Mouse (Mus musculus) Patski (cell line): ENCODE data around the gene Wdr54. TPM values are rescaled to one million over a fixed set of nuclear protein-coding genes. Genes with fewer than 3 reads are reported as not detected.

ENCODE experiments used
- ATAC-seq: fragments of 100-300 bp; one replicate; pipeline ENCODE4 v1.8.0; 2021
- CTCF ChIA-PET: fragments of 350-600 bp; sonication (Branson Sonifier 250); formaldehyde crosslinking; loops from one replicate; lab custom pipeline; 2022; ENCODE audit warnings: inconsistent platforms; lab: Charles Lee
- POLR2A ChIA-PET: fragments of 350-600 bp; sonication (Branson Sonifier 250); formaldehyde crosslinking; loops from one replicate; lab custom pipeline; 2022; ENCODE audit warnings: antibody characterized with exemption, inconsistent platforms; lab: Charles Lee
- DNase-seq: peaks from one replicate; pipeline ENCODE4 v3.0.0-alpha.2; 2011; ENCODE audit warnings: low read depth, low spot score
- H3K27me3 ChIP-seq: fragments of 371-371 bp; one replicate; pipeline ENCODE4 v1.5.1; 2021
- CTCF ChIP-seq: fragments of 100-300 bp; IDR thresholded peaks from one replicate; pipeline ENCODE4 v1.5.1; 2021
- in situ Hi-C: fragments of 300-500 bp; cut with MboI; formaldehyde crosslinking; loops from 3 replicates; pipeline ENCODE4 v1.11.1; 2018; ENCODE audit warnings: low pct_unique_long_range_greater_than_20kb, mixed read lengths
- polyA plus RNA-seq: library from polyadenylated mRNA; unstranded; gene quantifications from one replicate; pipeline ENCODE4 v1.2.3, GENCODE M21; 2021

The Wdr54 gene
- polyA plus RNA-seq: 18.9 TPM

DNA sequence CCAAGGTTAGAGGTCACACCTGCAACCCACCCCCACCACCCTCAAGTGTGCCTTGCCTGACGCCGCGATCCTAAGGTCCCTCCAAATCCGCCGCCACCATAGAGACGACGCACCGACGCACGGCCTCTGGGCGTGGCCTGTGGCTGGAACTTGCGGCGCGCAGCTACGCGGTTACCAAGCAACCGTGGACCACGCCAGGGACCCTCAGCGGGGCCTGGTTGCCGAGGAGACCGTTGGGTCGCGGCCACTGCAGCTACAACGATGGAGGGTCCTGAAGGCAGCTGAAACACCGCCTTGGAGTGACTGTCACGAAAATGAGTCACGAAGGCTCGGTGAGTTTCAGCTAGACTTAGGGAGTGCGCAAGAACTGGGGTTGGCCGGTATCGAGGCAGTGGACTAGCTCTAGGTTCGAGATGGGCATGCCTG, at the start of gene Wdr54, which contains the start of gene 1700003E16Rik:
TSS of gene Wdr54 (minus strand) at position 139 of the 426 bp plus-strand sequence.
TSS of gene 1700003E16Rik (plus strand) at position 146 of the 426 bp plus-strand sequence.
- H3K27me3 ChIP-seq: no peaks in the 10 kb centered on the region
- CTCF ChIA-PET: interaction anchor here (1.3 to 1.9 kb wide), 4 partner anchors 11 to 50 kb away, joined by 3 to 4 read pairs (median 3); no protein-coding TSS in a partner anchor
- no peak for TF ChIP-seq CTCF
- POLR2A ChIA-PET: interaction anchor here (0.7 to 1.6 kb wide), 7 partner anchors 9 to 61 kb away, joined by 3 to 7 read pairs (median 3); partner anchors contain the start of gene Wbp1
- DNase-seq: no peak
- peak; percentile 63 for ATAC-seq
- in situ Hi-C loops: loop anchor here (5.0 kb wide), 3 partner anchors 39 to 244 kb away; partner anchors contain the start of gene Mogs

GRCm38 (mm10) chr6:83205851-83206250, 49.7 kb upstream of the Wdr54 start:
- DNase-seq: no peak
- H3K27me3 ChIP-seq: peaks cover 10% of the 10 kb centered on the region
- CTCF ChIA-PET: interaction anchor here (1.3 kb wide), 1 partner anchor 9 kb away, joined by 7 read pairs; no protein-coding TSS in a partner anchor
- in situ Hi-C loops: no loop called here
- POLR2A ChIA-PET: no interaction called here
- no peak for TF ChIP-seq CTCF
- ATAC-seq: no peak

- no peak for TF ChIP-seq CTCF
- DNase-seq (no peak), ATAC-seq (no peak)
- ChIA-PET POLR2A (interaction anchor here (0.6 kb wide), 1 partner anchor 56 kb away, joined by 3 read pairs; no protein-coding TSS in a partner anchor), CTCF (interaction anchor here (1.8 to 2.6 kb wide), 2 partner anchors 10 to 12 kb away, joined by 4 to 11 read pairs; no protein-coding TSS in a partner anchor)
- in situ Hi-C loops: no loop called here
- H3K27me3 ChIP-seq: peaks cover 7% of the 10 kb centered on the region
Measured at GRCm38 (mm10) chr6:83203320-83203719, 47.1 kb upstream of the Wdr54 start.

DNA sequence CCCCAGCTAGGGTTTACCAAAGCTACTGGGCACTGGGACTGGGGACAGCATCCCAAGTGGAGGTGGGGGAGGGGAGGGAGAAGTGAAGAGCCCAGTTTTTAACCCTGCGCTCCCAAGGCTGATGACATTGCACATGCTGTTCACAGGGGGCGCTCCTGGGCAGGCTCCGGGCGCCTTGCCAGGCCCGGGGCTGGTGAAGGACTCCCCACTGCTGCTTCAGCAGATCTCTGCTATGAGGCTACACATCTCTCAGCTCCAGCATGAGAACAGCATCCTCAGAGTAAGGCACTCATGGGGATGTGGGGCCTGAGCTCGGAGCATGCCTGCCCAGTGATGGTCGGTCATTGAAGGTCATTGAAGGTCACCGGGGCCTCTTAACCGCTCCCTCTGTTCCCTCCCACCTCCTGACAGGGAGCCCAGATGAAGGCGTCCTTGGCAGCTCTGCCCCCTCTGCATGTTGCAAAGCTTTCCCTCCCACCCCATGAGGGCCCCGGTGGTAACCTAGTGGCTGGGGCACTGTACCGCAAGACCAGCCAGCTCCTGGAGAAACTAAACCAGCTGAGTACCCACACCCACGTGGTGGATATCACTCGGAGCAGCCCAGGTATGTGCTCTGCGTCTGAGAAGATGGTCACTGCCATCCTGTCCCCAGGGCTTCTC, 41.3 kb upstream of the Wdr54 start:
- H3K27me3 ChIP-seq: no peaks in the 10 kb centered on the region
- POLR2A ChIA-PET: no interaction called here
- ATAC-seq: no peak
- no peak for TF ChIP-seq CTCF
- no peak for DNase-seq
- in situ Hi-C loops: no loop called here
- CTCF ChIA-PET: interaction anchor here (0.8 to 1.5 kb wide), 3 partner anchors 10 to 18 kb away, joined by 3 to 6 read pairs (median 4); no protein-coding TSS in a partner anchor

GRCm38 (mm10) chr6:83193571-83193970, 37.4 kb upstream of the Wdr54 start:
- ChIA-PET CTCF (interaction anchor here (1.0 to 1.6 kb wide), 2 partner anchors 9 to 10 kb away, joined by 4 read pairs; no protein-coding TSS in a partner anchor), POLR2A (interaction anchor here (0.6 kb wide), 1 partner anchor 11 kb away, joined by 3 read pairs; no protein-coding TSS in a partner anchor)
- in situ Hi-C loops: no loop called here
- DNase-seq (no peak), ATAC-seq (no peak)
- no peak for TF ChIP-seq CTCF
- H3K27me3 ChIP-seq: no peaks in the 10 kb centered on the region

DNA sequence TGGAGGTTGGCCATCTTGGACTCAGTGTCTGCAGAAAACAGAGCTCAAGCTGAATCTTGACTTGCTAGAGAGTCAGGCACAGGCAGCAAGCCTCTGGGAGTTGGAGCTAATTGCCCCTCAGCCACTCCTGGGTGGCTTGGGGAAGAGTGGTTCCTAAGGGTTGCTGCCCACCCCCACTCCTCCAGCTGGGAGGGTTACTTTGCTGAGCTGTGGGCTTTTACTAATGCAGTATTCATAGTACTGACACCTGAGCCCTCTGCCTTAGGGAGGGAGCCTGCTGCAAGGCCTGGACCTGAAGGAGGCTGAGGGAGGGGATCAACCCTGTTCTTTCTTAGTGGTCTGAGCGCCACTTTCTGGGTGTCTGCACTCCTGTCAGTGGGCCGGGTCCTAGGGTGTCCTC, 30.7 kb upstream of the Wdr54 start:
- CTCF ChIA-PET: interaction anchor here (1.2 to 1.7 kb wide), 2 partner anchors 10 to 17 kb away, joined by 3 read pairs; no protein-coding TSS in a partner anchor
- ATAC-seq: no peak
- no peak for TF ChIP-seq CTCF
- no peak for DNase-seq
- POLR2A ChIA-PET: no interaction called here
- in situ Hi-C loops: no loop called here
- no peaks in the 10 kb centered on the region for H3K27me3 ChIP-seq

DNA sequence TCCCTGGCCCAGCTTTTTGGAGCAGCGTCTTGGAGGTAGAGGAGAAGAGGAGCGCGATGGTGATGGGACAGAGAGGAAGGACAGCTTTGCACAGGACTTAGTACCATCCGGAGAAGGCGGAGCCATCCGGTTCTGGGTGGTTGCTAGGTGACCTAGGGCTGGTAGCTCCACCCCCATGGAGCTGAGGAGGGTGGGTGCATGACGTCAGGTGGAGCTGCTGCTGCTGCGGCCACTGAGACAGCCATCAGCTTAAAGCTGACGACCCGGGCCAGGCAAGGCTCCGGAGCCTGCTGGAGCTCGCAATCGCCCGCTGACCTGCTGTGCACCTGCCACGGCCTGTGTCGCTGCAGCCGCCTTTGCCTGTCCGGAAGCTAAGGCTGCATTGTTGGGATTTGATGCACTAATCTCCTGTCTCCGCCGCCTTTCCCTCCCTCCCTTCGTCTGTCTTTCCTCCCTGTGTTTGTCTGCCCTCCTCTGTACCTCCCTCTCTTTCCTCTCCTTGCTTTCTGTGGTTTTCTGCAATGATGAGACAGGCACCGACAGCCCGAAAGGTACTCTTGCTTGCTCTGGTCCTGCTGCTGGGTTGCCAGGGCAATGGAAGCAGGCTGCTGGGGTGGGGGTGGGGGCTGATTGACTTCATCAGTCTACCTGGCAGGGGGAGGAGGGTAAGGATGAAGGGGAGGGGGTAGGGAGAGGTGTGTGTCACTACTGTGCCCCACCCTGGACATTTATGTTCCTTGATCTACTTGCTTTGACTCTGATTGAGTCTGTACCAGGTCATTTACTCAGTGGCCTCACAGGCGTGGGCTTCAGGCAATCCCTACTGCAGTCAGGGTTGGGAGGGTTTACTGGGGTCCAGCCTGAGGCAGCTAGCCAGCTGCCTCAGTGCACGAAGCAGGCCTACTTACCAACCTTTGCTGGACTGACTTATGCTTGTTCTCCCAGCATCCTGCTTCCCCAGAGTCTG, 30.0 kb upstream of the Wdr54 start:
- no peak for DNase-seq
- CTCF ChIA-PET: interaction anchor here (1.7 kb wide), 1 partner anchor 11 kb away, joined by 3 read pairs; no protein-coding TSS in a partner anchor
- no peaks in the 10 kb centered on the region for H3K27me3 ChIP-seq
- in situ Hi-C loops: no loop called here
- TF ChIP-seq CTCF: no peak
- POLR2A ChIA-PET: no interaction called here
- no peak for ATAC-seq

GRCm38 (mm10) chr6:83184858-83185435, 28.8 kb upstream of the Wdr54 start:
- POLR2A ChIA-PET: no interaction called here
- CTCF ChIA-PET: no interaction called here
- DNase-seq (no peak), ATAC-seq (no peak)
- in situ Hi-C loops: no loop called here
- no peak for TF ChIP-seq CTCF
- no peaks in the 10 kb centered on the region for H3K27me3 ChIP-seq

DNA sequence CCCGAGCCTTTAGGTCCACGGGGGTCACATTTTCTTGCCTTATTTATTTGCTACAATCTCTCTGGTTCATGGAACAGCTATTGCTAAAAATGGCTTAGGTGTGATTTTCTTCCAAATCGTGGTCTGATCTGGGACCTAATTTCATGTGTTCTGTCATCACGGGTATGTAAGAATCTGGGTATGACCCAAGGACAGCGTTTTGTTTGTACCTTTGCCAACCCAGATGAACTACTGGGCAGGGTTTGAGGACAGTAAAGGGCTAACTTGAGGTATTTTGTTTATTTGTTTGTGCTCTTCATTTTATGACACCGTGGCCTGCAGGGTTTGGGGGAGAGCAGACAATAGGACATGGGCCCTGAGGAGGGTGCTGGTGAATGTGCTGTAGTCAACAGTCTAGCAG, 24.4 kb upstream of the Wdr54 start:
- POLR2A ChIA-PET: interaction anchor here (0.9 to 1.1 kb wide), 2 partner anchors 11 to 44 kb away, joined by 3 read pairs; no protein-coding TSS in a partner anchor
- CTCF ChIA-PET: interaction anchor here (1.1 kb wide), 1 partner anchor 15 kb away, joined by 3 read pairs; no protein-coding TSS in a partner anchor
- TF ChIP-seq CTCF: no peak
- ATAC-seq (no peak), DNase-seq (no peak)
- in situ Hi-C loops: no loop called here
- no peaks in the 10 kb centered on the region for H3K27me3 ChIP-seq
